Mouse (Mus musculus) retina, embryonic 14.5 days (tissue): Measurements from ENCODE around the gene Pfn3.

Source experiments
- DNase-seq: peaks from one replicate; pipeline ENCODE4 v3.0.0-alpha.2; 2015; ENCODE audit warnings: low spot score

Gene Pfn3

GRCm38 (mm10) chr13:55398088-55398487 lies 16.9 kb downstream of the Pfn3 start, which contains the start of gene Slc34a1:
Gene Slc34a1 (plus strand): TSS chr13:55398187.
- DNase-seq, result no peak

- DNase-seq, result no peak
Measured at GRCm38 (mm10) chr13:55392933-55393332, 22.1 kb downstream of the Pfn3 start.

GRCm38 (mm10) chr13:55391626-55392029 lies 23.4 kb downstream of the Pfn3 start:
- no peak for DNase-seq

GRCm38 (mm10) chr13:55390644-55391043 lies 24.4 kb downstream of the Pfn3 start:
- DNase-seq, result no peak

- no peak for DNase-seq
Measured at GRCm38 (mm10) chr13:55381790-55382189, 33.2 kb downstream of the Pfn3 start.

GRCm38 (mm10) chr13:55378907-55379580 lies 36.0 kb downstream of the Pfn3 start:
- DNase-seq, result peak; percentile 37

GRCm38 (mm10) chr13:55375877-55376276 lies 39.2 kb downstream of the Pfn3 start:
- no peak for DNase-seq

GRCm38 (mm10) chr13:55374206-55374924 lies 40.7 kb downstream of the Pfn3 start:
- no peak for DNase-seq

GRCm38 (mm10) chr13:55371740-55372139 lies 43.3 kb downstream of the Pfn3 start:
- peak; percentile 10 for DNase-seq

GRCm38 (mm10) chr13:55371007-55371681 lies 43.9 kb downstream of the Pfn3 start:
- no peak for DNase-seq

- no peak for DNase-seq
Measured at GRCm38 (mm10) chr13:55370234-55370633, 44.8 kb downstream of the Pfn3 start.

GRCm38 (mm10) chr13:55369531-55370114 lies 45.4 kb downstream of the Pfn3 start, which contains the start of gene Rgs14:
Gene Rgs14 (plus strand): TSS chr13:55369732.
- no peak for DNase-seq

GRCm38 (mm10) chr13:55368401-55368800 lies 46.6 kb downstream of the Pfn3 start:
- DNase-seq, result no peak
